Comparison of ENCODE assay signal across 22 mouse cellular contexts in the genomic region with DNA sequence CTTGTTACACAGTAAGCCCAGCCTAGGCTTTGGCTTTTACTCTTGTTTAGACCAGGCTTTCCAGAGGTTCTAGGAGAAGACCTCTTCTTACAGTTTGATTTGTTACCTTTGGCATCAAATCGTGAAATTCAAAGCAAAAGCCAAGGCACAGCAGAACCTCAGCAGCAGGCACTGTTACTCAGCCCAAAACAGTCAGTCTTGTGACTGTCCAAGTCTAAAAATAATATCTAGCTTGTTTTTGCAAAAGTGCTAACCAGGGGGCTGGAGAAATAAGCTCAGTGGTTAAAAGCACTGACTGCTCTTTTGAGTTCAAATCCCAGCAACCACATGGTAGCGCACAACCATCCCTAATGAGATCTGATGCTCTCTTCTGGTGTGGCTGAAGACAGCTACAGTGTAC. TPM values are rescaled to one million over a fixed set of nuclear protein-coding genes. Genes with fewer than 3 reads are reported as not detected.
DNase-seq lines count a peak whose midpoint lies in the region; ATAC-seq and TF ChIP-seq lines count a peak whose summit lies in the region.
"Had no signal": no experiment of that assay in that cellular context is flagged by ENCODE, and none has a peak within 500 bp of the region (broad histone marks: within the 10 kb centered on the region; RNA-seq: fewer than 3 reads in every experiment).

No protein-coding gene starts in this region.

- DNase-seq in kidney, adult 9 months: peak; percentile 14
- peak; percentile 21 for DNase-seq in lung, postnatal 36 days
- no peak for DNase-seq in lung, adult 2 months
- DNase-seq in brain, adult 2 months (ENCODE audit: low read depth, low spot score): peak; percentile 61
- DNase-seq in heart, adult 8-10 months (ENCODE audit: low spot score): no peak
- DNase-seq: adrenal gland, postnatal 14 days; cerebellum, adult 11 months; cerebellum, postnatal 10 days; gastrocnemius, postnatal 10 days; liver, postnatal 0 days; right cerebral cortex, postnatal 14 days; spleen, adult 18-20 months; thymus, postnatal 25 days had no signal

- TF ChIP-seq CTCF in lung, adult 2 months (IDR thresholded peaks at IDR 0.05; ENCODE audit: insufficient read depth, low read length): no peak
- TF ChIP-seq CTCF in olfactory bulb, adult 2 months (IDR thresholded peaks at IDR 0.05; ENCODE audit: insufficient read depth, low read depth, low read length): no peak

- H3K9me3 ChIP-seq in kidney, embryonic 16.5 days (ENCODE audit: low read length): no peaks in the 10 kb centered on the region
- H3K9me3 ChIP-seq in heart, embryonic 11.5 days (replicated peaks; ENCODE audit: control insufficient read depth, low read length): no peaks in the 10 kb centered on the region
- H3K9me3 ChIP-seq: forebrain, embryonic 12.5 days; heart, embryonic 10.5 days; hindbrain, embryonic 15.5 days; midbrain, embryonic 10.5 days; neural tube, embryonic 15.5 days had no signal

- H3K9ac ChIP-seq in kidney, embryonic 16.5 days (replicated peaks; ENCODE audit: low read length): no peak overlapping the region
- no peak overlapping the region for H3K9ac ChIP-seq in heart, embryonic 11.5 days (ENCODE audit: low read depth, low read length)
- H3K9ac ChIP-seq: forebrain, embryonic 12.5 days; hindbrain, embryonic 15.5 days; liver, postnatal 0 days; neural tube, embryonic 15.5 days had no signal

- ATAC-seq in kidney, embryonic 16.5 days (ENCODE audit: low FRiP score, low TSS enrichment): no peak
- no peak for ATAC-seq in heart, embryonic 11.5 days (replicated peaks; ENCODE audit: insufficient number of reproducible peaks, low FRiP score, low TSS enrichment)
- ATAC-seq: activated CD4-positive, CD25-positive, alpha-beta regulatory T cell, adult 4 months; liver, postnatal 0 days had no signal

- peaks cover 77% of the 10 kb centered on the region for H3K36me3 ChIP-seq in kidney, embryonic 16.5 days (ENCODE audit: insufficient read depth, low read length)
- H3K36me3 ChIP-seq in heart, embryonic 11.5 days (ENCODE audit: control insufficient read depth, insufficient read depth, low read length): peaks cover 50% of the 10 kb centered on the region

- 80% methylated on average over 2 of the region's 2 CpGs for WGBS in kidney, embryonic 16.5 days
- 74% methylated on average over 2 of the region's 2 CpGs for WGBS in lung, adult 2 months
- 61% methylated on average over 2 of the region's 2 CpGs for WGBS in olfactory bulb, adult 2 months
- WGBS in heart, embryonic 11.5 days (ENCODE audit: insufficient replicate concordance): 88% methylated on average over 2 of the region's 2 CpGs

- no peak overlapping the region for H3K4me3 ChIP-seq in kidney, embryonic 16.5 days (ENCODE audit: low read length)
- H3K4me3 ChIP-seq in lung, adult 2 months (replicated peaks; ENCODE audit: extremely low read depth, low read depth, low read length): no peak overlapping the region
- H3K4me3 ChIP-seq in olfactory bulb, adult 2 months (ENCODE audit: insufficient read depth, low read depth, low read length): no peak overlapping the region
- no peak overlapping the region for H3K4me3 ChIP-seq in heart, embryonic 11.5 days (ENCODE audit: low read depth, low read length)
- H3K4me3 ChIP-seq: forebrain, embryonic 12.5 days; heart, embryonic 10.5 days; hindbrain, embryonic 15.5 days; midbrain, embryonic 10.5 days; neural tube, embryonic 15.5 days had no signal

- no peak overlapping the region for H3K27ac ChIP-seq in kidney, embryonic 16.5 days (ENCODE audit: low read length)
- H3K27ac ChIP-seq in olfactory bulb, adult 2 months (ENCODE audit: insufficient read depth, low read depth, low read length): peak overlapping the region; percentile 69; the same call in 1 of the 2 replicates
- no peak overlapping the region for H3K27ac ChIP-seq in heart, embryonic 11.5 days (ENCODE audit: low read depth, low read length)
- H3K27ac ChIP-seq: forebrain, embryonic 12.5 days; heart, embryonic 10.5 days; hindbrain, embryonic 15.5 days; midbrain, embryonic 10.5 days; neural tube, embryonic 15.5 days had no signal

- no peaks in the 10 kb centered on the region for H3K4me1 ChIP-seq in kidney, embryonic 16.5 days (ENCODE audit: insufficient read depth, low read length)
- H3K4me1 ChIP-seq in lung, adult 2 months (ENCODE audit: control insufficient read depth, insufficient read depth, low read length): peaks cover 4% of the 10 kb centered on the region; the same call in 1 of the 2 replicates
- H3K4me1 ChIP-seq in olfactory bulb, adult 2 months (ENCODE audit: control insufficient read depth, insufficient read depth, low read length): peaks cover 2% of the 10 kb centered on the region; the same call in 1 of the 2 replicates
- H3K4me1 ChIP-seq in heart, embryonic 11.5 days (ENCODE audit: control insufficient read depth, insufficient read depth, low read length): no peaks in the 10 kb centered on the region
- H3K4me1 ChIP-seq: forebrain, embryonic 12.5 days; heart, embryonic 10.5 days; hindbrain, embryonic 15.5 days; midbrain, embryonic 10.5 days had no signal

- TF ChIP-seq POLR2A in lung, adult 2 months (IDR thresholded peaks at IDR 0.05; ENCODE audit: borderline replicate concordance, extremely low read depth, low read depth, low read length): no peak
- TF ChIP-seq POLR2A in olfactory bulb, adult 2 months (IDR thresholded peaks at IDR 0.05; ENCODE audit: insufficient read depth, low read depth, low read length): no peak

- H3K27me3 ChIP-seq in kidney, embryonic 16.5 days (ENCODE audit: insufficient read depth, low read length): no peaks in the 10 kb centered on the region
- H3K27me3 ChIP-seq in heart, embryonic 11.5 days (ENCODE audit: control insufficient read depth, insufficient read depth, low read length): no peaks in the 10 kb centered on the region
- H3K27me3 ChIP-seq: forebrain, embryonic 12.5 days; hindbrain, embryonic 15.5 days; neural tube, embryonic 15.5 days had no signal

- no peak overlapping the region for H3K4me2 ChIP-seq in kidney, embryonic 16.5 days (replicated peaks; ENCODE audit: low read depth, low read length)
- H3K4me2 ChIP-seq in heart, embryonic 11.5 days: no peak overlapping the region
- H3K4me2 ChIP-seq: forebrain, embryonic 12.5 days; hindbrain, embryonic 15.5 days; neural tube, embryonic 15.5 days had no signal

RNA-seq across cellular contexts. Expression of a gene that starts 37.9 kb away (rescaled TPM):
- 27.5 and 31.2 TPM in 2 replicates for polyA plus RNA-seq in kidney, embryonic 16.5 days (2015; fragmentation: Nextera tagmentation; extraction: Ambion mirVana)
- polyA plus RNA-seq in lung, adult 2 months (2012; rRNA removed): 7.9 and 11.1 TPM in 2 replicates
- not detected in 2 replicates for polyA plus RNA-seq in olfactory bulb, adult 2 months (2012; ENCODE audit: insufficient read depth, insufficient read length, low replicate concordance, missing spikeins)
- total RNA-seq in heart, adult 8-10 months (2022): 10 to 100 TPM; 18.5 to 20.2 (median 18.7) TPM
- 19.6 and 22.2 TPM in 2 replicates for polyA plus RNA-seq in heart, embryonic 11.5 days (2014; fragmentation: Nextera tagmentation; extraction: Ambion mirVana)

Comparison
In these comparisons a context has a peak if more than half of its experiments do, and no peak if none do; other contexts are left out.
1. DNase-seq: peak in kidney, adult 9 months (single experiment), lung, postnatal 36 days (single experiment) and brain, adult 2 months (single experiment); none in lung, adult 2 months (single experiment) and heart, adult 8-10 months (single experiment).